Mouse (Mus musculus) olfactory bulb, adult 2 months (tissue): Measurements from ENCODE around the gene Abca4.

ENCODE experiments used
- CTCF ChIP-seq: fragments of 200-500 bp; IDR thresholded peaks from 2 replicates; pipeline ENCODE4 v1.5.1; 2012; ENCODE audit warnings: low read depth, mild to moderate bottlenecking, low read length, moderate library complexity; ENCODE audit not compliant: insufficient read depth
- POLR2A ChIP-seq: fragments of 200-500 bp; IDR thresholded peaks from 2 replicates; pipeline ENCODE4 v1.6.1; 2012; ENCODE audit warnings: mild to moderate bottlenecking, low read depth, low read length, moderate library complexity; ENCODE audit not compliant: insufficient read depth

DNA sequence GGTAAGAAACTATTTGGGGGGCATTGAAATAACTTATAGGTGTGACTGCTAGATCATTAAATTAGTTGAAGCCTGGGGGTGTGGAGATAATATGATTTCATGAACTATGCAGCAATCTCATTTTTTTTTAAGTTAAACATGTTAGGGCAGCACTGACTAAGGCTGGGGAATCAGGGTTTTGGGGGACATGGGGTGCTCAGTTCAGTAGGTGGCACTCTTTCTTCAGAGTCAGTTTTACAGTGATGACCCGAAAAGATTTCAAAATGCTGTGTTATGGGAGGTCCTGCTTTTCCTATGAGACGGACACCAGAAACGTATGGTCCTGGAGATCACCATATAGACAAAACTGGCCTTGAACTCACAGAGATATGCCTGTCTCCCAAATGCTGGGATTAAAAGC, 99.2 kb downstream of the Abca4 start:
- TF ChIP-seq CTCF = no peak
- no peak for TF ChIP-seq POLR2A
